Mouse (Mus musculus) left cerebral cortex, adult 18-20 months (tissue): ENCODE results near the gene Bri3. TPM values are rescaled to one million over a fixed set of nuclear protein-coding genes. Genes with fewer than 3 reads are reported as not detected.

ENCODE experiments used
- DNase-seq, 2 experiments: peaks; one replicate each; pipeline ENCODE4 v3.0.0; 2021 to 2022; ENCODE audit warnings: low spot score in 2 of 2, mixed read lengths in 1 of 2
- total RNA-seq, 2 experiments: library from RNA; stranded (reverse); gene quantifications; 2 replicates each; pipeline ENCODE4 v1.2.3; 2021

Bri3 gene
- total RNA-seq, 2 experiments from 2014 or later, result 67.8 to 73.6 TPM

DNA sequence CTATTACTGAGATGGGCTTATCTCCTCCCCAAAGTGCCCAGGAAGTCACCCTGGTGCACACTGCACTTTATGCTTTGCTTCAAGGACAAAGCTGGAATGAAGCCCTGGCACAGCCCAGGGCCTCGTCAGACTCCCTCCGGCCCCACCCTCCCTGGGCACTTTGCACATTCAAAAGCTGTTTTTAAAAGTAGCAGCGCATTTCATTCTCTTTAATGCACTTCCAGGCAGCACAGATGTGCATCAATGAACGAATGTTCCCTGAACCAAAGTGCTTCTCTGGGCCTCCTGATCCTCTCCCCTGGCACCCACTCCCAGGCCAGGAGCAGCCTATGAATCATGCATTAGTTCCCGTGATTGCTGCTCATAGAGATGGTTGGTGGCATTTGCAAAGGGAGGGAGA, 167.5 kb downstream of the Bri3 start:
- no peak for DNase-seq

DNA sequence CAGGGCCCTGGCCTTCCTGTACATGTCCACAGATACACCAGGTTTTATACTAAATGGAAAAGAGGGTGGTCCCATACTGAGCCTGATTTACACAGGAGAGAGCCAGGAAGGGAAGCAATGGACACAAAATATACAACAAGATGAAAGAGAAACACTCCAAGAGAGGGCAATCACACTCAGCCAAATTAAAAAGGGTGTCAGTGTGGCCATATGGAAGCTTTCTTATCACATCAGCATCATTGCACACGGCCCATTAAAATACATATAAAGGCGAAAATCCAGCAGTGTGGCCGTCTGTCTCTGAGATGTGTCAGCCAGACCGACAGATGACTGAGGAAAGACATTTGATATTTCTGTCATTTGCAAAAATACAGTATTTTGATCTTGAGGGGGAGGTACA, 168.5 kb downstream of the Bri3 start:
- no peak for DNase-seq

DNA sequence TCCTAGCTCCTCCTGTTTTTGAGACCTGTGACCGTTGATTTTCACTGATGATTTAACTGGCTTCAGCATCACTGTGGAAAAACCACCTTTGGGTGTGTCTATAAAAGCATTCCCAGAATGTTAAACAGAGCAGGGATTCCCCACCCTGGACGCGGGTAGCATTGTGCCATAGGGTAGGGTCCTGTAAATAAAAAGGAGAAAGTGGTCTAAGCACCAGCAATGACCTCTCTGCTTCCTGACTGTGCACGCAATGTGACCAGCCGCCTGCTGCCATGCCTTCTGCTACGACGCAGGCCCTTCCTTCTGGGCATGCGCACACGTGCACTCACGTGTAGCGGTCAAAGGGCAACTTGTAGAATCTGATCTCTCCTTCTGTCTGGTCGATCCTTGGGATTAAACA, 174.2 kb downstream of the Bri3 start:
- no peak for DNase-seq

DNA sequence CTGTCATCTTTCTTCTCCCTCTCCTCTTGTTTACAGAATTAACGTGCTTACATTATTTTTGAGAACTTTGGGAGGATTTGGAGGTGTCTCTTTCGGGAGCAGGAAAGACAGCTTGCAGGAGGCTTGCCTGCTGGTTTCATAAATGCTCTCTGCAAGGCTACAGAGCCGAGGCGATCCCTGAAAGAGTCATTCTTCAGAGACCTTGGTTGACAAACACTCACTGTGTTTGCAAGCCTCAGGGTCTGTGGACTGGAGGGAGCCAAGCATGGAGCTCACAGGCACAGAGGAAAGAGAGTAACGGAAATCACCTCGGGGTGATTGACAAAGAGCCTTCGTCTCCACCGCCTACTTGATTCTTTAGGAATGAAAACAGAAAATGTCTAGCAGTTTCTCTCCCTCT, 175.8 kb downstream of the Bri3 start:
- DNase-seq, result no peak

DNA sequence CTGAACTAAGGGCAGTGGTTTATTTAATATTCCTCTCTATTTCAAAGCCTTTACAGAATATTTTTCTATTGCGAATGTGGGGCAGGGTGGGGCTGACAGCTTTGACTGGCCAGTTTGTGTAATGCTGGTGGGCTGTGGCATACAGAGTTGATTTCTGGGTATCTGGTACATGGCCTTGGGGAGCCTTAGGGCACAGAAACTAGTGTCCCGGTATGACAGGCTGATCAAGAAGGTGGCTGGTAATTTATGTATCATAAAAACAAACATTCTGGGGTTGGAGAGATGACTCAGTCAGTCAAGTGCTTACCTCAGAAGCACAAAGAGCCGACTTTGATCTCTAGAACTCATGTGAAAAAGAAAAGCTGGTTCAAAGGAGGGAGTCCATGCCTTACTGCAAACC, 182.5 kb downstream of the Bri3 start:
- DNase-seq, result no peak

DNA sequence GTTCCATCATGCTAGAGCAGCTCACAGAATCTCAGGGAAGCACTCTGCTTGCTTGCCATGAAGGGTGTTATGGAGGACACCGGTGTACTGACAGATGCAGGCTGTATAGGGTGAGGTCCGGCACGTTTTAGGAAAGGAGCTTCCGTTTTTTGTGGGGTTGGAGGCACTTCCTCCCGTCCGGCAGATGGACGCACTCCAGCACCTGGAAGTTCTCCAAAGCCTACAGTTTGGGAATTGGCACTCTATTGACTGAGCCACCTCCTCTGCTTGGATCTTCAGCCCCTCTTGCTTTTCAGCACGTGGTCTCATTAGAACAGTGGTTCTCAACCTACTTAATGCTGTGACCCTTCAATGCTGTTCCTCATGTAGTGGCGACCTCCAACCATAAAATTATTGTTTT, 183.6 kb downstream of the Bri3 start:
- DNase-seq, result no peak

DNA sequence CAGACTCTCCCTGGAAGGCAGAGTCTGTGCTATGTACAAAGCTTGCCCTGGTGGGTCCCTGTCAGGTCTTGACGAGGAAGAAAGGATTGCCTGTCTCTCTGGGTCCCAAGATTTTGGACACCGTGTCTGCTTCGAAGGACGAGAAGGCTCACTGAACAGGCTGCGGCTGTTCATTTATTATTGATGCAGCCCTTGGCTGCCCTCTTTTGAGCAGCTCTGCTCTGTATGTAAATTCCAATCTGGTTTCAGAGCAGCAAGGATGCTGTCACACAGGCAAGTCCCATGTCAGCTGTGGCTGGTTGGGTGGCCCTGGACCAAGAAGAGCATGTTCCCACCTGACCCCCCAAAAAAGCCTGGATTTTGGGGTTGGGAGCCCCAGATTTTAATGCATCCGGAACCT, 187.2 kb downstream of the Bri3 start:
- DNase-seq, result no peak

DNA sequence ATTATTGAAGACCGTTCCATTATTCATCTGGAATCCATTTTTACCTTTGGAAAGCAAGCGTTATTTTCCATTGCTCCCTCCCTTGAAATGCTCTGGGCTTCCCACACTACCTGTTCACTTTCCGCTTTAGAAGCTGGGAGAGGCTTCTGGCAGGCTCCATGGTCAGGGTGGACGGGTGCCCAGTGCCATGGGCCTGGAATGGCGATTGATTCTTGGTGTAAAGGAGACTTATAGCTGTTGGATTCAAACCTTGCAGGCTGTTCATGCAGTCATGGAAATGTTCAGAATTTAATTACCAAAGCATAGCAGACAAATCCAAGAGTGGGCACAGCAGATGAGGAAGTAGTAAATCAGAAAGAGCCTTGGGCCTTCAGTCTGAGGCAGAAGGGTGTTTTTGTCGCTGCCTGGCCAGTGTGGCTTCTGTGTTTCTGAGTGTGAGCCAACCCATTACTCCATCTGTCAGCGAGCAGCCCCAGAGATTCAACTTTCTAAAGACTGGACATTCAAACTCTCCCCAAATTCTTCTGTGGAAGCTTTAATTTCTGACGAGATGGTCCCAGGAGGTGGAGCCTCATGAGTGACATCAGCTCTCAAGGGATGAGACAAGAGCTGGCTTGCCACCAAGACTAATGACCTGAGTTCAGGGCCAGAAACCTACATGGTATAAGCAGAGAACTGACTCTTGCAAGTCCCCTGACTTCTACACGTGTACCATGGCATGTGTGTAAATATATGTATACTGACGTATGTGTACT, 195.2 kb downstream of the Bri3 start:
- DNase-seq, result no peak

DNA sequence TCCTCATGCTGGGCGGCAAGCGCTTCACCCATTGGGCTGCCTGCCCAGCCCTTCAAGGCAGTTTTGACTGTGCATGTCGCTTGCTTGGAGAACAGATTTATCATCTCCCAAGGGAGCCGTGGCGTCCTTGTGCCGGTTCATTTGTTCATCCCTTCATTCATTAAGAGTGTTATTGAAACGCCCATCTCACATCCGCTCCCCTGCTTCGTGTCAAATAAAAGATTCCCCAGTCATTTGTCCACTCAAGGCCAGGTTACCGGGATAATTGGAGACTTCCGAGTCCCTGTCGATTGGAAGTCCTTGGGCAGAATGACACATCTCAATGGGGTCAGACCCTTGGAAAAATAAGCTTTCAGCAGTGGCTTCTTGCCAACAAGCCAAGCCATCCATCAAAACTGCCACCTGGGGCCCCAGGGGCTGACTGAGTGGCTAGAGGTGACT, 197.6 kb downstream of the Bri3 start:
- DNase-seq, result no peak

DNA sequence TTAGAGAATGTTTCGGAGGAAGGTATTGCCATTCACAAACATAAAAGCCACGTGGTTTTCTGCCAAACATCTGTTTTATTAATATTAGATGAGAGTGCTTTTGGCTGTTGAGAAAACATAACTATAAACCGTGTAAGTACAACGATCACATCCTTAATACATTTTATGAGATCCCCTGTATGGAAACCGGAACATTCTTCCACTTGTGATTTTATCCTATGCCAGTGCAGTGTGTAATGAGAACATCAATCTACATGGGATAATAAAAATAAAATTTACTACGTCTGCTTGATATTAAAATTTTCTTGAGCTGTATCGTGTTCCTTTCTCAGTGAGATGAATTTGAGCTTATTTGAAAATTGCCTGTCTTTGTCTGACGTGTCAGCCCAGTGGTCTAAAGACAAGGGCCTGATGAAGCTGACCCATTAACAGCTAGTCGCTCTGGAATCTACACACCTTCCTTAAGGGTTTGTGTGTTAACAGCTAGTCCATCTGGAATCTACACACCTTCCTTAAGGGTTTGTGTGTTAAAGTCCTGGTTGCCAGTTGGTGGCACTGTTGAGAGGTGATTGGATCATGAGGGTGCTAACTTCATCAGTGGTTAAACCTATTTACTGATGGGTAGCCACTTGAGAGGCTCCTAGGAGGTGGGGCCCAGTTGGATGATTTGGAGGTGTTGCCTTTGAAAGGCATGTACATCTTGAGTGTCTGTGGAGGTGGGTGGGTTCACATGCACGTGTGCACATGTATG, 202.4 kb downstream of the Bri3 start:
- DNase-seq, result peak; percentile 22 to 30

DNA sequence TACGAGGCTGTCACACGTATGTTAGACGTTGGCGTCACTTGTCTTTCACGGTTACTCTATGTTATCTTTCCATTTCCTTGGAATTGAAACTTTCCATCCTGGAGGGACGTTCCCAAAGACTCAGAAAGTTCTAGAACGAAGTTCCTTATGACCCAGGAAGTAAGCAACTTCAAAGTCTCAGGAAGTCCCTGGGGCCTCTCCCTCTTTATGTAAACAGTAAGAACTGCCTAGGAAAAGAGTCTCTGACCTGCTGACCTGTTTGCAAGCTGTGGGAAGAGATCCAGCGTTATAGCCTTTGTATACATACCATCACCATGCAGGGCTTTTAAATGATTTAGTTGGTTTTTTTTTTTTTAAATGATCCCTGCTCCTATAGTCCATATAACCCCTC, 203.0 kb downstream of the Bri3 start:
- no peak for DNase-seq

DNA sequence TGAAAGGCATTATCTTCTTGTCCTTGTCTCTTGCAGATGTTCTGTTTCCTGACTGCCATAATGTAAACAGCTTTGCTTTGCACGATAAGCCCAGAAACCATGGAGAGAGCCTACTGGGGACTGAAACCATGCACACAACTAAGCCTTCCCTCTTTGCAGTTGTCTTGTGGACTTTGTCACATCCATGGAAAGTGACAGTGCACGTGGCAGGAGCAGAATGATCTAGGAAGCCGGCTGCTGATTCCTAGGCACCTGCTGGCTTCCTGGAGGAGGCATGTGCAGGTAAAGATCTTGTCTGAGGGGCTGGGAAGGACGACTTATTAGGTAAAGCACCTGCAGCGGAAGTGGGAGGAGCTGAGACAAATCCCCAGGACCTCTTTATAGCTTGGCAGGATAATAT, 203.7 kb downstream of the Bri3 start:
- DNase-seq, result no peak

DNA sequence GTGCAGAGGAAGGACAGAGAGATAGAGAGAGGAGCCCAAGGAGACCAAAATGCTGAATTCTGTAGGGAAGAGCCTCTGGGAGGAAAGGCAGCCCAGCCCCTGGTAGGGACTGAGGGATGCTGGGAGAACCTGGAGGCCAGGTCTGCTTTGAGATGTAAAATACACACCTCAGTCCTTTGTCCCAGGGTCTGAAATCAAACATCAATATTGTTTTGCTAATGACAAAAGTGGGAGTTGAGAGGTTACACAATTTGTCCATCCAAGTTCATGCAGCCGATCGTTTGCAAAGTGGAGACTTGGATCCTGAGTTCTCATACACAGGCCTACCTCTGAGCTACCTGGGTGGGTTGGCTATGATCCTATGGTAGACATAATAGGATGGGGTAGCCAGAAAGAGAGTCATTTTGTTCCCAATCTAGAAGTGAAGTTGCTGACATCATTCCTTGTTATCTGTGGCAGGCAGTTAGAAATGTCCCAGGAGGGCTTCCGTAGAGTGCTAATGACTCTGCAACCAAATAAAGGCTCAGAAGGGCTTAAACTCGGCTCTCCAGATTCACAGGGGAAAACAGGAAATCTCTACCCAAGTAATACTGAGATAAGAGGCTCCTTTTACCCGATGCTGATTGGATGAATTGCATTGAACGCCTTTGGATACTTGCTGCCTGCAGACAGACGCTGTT, 208.7 kb downstream of the Bri3 start:
- DNase-seq, result no peak

DNA sequence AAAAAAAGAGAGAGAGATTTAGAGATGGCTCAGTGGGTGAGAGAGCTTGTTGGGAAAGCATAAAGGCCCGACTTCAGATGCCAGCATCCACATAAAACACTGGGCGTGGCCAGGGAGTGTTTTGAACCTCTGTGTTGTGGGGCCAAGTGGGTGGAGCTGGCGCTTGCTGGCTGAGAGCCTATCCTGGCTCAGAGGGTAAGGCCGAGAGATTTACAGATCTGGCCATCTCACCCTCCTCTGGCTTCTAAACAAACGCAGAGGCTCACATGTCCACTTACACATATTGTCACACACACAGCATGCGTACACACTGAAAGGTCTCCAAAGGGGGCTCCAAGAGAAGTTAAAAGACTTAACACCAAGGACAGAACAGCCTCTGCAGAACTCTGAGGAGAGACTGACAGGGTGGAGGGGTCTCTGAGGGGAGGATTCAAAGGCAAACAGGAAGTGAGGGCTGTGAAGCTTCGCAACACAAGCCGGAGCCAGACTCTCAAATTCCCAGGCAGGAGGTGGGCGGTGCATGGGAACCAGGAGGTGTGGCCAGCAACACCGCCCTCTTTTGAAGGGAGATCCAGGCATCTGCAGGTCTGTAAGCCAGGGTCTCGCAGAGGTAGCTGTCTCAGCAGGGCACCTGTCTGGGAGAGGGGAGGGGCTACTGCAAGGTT, 213.5 kb downstream of the Bri3 start:
- DNase-seq, result no peak

DNA sequence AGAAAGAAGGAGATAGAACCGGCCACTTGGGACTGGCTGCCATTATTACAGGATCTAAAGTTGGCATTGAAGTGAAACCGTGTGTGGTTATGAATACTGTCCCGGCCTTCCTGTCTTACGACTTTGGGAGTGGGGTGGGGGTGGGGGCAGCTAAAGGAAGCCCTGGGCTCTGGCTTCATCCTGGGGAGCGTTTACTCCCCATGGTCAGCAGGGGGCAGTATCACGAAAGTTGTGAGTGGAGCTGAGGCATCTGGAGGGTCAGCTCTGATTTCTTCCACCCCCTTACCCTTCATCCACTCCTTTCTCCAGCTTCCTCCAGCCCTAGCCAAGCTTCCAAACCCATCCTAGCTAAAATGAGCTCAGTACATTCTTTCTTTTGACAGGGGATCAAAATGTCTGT, 222.8 kb downstream of the Bri3 start:
- peak; percentile 5 to 24 for DNase-seq

DNA sequence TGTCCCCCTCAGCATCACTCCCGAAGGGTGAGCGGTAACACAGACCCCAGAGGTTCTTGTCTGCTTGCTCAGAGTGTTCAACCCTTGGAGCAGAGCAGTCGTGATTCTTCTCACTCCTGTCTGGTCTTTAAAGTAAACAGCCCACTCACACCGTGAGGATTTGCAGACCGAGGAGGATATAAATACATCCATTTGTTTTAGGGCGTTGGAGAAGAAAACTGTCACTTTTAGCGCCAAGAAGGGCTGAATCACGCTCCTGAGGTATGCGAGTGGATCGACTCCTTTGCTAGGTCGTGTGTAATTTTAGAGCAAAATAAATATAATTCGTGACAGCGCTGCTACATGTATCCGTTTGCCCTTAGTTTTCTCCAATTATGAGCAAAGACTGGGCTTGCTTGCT, 228.8 kb downstream of the Bri3 start:
- peak; percentile 7 to 13 for DNase-seq

DNA sequence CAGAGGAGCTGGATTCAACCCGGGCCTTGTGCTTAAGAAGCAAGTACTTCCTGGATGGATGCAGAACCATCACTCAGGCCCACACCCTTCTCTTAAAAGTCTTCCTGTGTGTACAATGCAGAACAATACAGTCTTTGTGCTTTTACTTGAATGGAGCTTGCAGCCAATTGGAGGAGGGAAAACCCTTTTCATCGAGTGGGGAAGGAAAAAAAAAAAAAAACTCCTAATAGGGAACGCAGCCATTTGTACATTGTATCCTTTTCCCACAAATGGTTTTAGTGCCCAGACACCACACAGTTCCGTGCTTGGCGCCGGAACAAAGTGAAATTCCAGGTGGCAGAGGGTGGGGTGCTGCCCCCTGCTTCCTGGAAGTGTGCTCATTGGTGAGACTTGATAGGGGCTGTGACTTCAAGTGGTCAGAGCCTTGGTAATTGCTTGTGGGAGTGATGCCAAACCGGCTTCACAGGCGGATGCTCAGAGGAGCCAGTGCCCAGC, 235.5 kb downstream of the Bri3 start:
- no peak for DNase-seq

DNA sequence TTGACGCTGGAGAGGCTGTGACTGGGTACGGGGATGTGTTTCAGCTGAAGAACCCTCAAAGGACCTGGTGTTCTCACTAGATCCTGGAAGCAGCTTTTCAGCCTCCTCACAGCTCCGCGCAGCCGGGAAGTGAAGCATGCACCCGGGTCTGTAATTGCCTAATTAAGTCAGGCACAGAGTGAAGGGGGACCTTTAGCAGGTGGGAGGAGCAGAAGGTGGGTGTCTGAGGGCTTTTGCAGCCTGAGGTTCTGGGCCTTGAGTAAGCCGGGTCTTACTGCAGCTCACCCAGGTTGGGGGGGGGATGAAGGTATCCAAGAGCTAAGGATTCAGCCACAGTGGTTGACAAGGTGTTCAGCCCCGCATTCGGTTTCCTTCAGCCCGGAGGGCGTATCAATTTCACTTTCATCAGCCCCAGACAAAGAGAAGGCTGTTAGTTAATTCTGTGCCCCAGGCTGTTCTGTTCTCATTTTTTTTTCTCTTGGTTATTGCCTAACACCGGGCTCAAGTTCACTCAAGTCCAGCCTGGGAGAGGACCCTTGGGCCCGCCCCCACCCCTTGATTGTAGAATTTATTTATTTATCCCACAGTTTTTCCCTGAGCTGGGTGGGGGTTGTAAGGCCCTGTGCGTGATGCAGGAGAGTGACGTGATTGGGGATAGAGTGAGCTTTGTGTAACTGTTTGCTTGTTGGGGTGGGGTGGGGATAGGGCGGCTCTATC, 239.6 kb downstream of the Bri3 start:
- DNase-seq, result no peak

DNA sequence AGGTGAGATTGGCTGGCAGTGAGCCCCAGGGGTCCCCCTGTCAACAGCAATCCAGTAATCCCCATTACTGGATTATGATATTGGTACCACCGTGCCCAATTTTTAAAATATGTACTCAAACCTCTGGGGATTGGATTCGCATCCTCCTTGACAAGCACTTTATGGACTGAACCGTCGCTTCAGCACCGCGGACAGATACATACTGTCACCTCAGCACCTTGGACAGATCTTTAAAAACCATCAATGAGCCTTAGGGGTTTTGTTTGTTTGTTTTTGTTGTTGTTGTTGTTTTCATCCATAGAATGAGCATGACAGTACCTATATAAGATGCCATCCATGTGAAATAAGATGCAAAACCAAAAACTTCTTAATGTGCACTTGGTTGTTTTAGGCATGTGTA, 247.1 kb downstream of the Bri3 start:
- no peak for DNase-seq
